Mouse (Mus musculus): ENCODE measurements around the gene Defb48. TPM values are rescaled to one million over a fixed set of nuclear protein-coding genes. Genes with fewer than 3 reads are reported as not detected.

Defb48 gene
- not detected for polyA plus RNA-seq (2017; shearing (Covaris generic))

GRCm38 (mm10) chr14:62984410-62984809 lies at the start of gene Defb48:
TSS of gene Defb48 (minus strand) at chr14:62984510.
- no peak for ATAC-seq

- ATAC-seq: no peak
Measured at GRCm38 (mm10) chr14:63020524-63021156, 36.3 kb upstream of the Defb48 start.

- no peak for ATAC-seq
Measured at GRCm38 (mm10) chr14:63014667-63015066, 30.4 kb upstream of the Defb48 start.

DNA sequence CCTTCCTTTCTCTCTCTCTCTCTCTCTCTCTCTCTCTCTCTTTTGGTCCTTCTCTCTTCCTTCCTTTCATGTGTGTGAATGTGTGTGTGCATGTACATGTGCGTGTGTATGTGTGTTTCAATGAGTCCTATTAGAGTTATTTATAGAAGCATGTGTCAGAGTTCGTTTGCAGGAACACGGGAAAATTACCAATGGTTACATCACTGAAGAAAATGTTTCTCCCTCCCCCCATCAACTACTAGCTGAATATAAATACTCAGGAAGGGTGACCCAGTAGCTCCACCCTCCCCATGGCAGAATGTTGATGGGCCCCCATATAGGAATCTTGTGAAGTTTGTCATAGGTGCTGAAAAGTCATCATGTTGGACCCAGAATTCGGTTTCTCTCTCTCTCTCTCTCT lies 28.8 kb upstream of the Defb48 start:
- no peak for ATAC-seq

DNA sequence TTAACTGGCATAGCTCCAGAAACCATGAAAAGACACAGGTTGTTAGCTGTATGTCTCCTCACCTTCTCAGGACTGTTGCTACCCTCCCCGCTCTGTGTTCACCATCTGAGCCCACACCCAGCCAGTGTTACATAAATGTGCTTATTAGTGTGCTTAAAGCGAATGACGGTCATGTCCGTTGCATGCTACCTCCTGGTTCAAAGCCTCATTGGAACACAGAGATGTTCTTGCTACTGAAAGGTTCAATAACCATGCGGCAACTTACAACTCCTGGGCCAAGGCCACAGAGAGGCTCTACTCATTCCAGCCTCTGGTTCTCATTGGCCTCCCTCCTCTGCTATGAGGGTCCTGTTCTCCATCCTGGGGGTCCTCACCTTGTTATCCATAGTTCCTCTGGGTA lies 27.2 kb upstream of the Defb48 start, which contains the start of gene Defb43:
Defb43 (plus strand) TSS at position 301 of the 400 bp plus-strand sequence.
- ATAC-seq: no peak

DNA sequence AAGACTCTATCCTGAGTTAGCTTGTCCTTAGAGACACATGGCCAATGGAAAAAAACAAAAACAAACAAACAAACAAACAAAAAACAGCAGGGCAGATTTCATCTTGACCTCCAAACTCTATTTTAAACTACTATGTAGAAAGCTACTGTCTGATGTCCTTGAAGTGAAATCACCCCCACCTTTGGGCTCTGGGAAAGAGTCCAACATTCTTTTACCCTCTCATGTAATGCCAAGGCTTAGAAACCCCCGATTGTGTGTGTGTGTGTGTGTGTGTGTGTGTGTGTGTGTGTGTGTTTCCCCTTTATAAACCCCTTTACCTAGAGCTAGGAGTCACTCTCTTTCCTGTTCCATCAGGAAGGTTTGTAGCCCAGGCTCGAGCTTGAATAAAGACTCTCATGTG lies 18.3 kb upstream of the Defb48 start:
- no peak for ATAC-seq

DNA sequence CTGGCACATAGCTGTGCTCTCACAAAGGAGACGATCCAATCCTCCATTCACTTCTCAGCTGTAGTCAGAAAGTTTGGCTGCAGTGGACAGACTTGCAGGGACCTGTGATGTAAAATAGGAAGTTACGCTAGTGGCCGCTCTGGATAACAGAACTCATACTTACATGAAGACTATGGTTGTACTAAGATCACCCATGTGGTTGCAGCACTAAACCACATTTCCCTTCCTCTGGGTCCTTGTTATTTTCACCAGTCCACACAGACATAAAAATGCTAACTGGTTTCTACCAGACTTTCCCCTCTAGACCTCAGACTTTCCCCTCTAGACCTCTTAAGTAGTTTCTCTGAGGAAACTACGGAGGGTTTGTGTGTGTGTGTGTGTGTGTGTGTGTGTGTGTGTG lies 14.7 kb upstream of the Defb48 start:
- ATAC-seq: no peak

- no peak for ATAC-seq
Measured at GRCm38 (mm10) chr14:62997777-62998176, 13.5 kb upstream of the Defb48 start, which contains the start of gene Defb47. TSS of gene Defb47 (plus strand) at chr14:62998077.

- ATAC-seq: no peak
Measured at GRCm38 (mm10) chr14:62991849-62992510, 7.7 kb upstream of the Defb48 start.

GRCm38 (mm10) chr14:62991271-62991670 lies 7.0 kb upstream of the Defb48 start:
- no peak for ATAC-seq

DNA sequence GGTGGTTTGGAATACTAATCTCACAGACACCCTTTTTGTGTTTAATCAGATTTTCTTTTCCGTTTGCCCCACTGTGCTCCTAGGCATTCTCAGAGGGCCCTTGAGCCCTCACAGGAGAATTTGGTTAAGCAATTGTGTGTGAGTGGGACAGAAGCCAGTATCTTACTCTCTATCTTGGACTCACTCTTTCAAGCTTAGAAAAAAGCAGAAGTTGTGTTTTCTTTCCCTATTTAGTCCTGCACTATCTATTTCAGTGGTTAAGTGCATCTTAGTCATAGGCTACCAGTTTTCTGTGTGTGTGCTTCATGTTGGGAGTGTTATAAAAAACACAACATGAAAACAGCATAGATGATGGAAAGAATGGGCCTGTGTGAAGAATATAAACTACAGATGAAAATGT lies 4.5 kb downstream of the Defb48 start:
- no peak for ATAC-seq

- peak; percentile 49 for ATAC-seq
Measured at GRCm38 (mm10) chr14:62975046-62975445, 9.3 kb downstream of the Defb48 start.

DNA sequence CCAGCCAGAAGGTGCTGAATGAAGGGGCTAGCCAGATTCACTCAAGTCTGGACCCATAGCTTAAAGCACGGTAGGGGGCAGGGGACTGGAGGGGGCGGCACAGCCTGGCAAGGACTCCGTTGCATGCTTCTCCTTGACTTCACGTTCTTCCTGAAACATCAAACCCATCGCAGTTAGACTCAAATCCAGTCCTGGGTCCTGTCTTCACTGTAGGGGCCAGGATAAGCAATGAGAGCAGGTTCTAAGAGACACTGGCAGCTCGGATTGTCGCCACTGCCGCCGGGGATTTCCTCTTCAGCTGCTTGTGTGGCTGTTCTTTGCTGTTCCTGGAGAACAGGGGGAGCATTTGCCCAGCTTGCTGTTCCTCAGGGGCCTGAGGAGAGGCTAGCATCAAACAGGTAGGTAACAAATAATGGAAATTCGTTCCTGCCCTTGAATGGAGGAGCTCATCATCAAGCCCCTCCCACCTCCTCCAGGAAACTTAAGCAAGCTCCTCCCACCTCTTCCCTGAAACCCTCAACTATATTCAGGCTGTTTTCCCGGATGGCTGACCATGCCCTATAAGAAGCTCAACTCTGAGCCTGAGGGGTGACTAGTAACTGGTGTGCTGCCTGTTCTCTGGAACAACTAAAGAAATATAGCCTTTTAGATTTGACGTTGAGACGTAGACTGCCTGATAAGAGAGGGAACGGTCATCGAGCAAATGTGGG lies 18.3 kb downstream of the Defb48 start:
- no peak for ATAC-seq

- no peak for ATAC-seq
Measured at GRCm38 (mm10) chr14:62965342-62965741, 19.0 kb downstream of the Defb48 start.

DNA sequence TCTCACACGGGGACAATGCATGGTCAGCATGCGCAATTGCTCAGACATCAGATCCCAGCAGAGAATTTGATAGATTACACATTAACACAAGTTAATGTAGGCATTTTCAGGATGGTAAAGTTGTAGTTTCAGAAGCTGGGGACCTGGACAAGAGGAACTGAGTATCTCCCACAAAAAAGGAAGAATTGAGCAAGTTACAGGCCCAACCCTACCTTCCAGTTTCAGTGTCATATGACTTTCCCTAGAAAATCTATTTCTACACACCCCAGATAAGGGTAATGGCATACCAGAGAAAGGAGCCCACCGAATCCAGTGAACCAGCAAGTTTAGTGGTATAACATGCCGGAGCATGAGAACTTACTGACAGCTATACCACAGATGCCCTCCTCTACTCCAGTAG lies 20.7 kb downstream of the Defb48 start:
- no peak for ATAC-seq

- ATAC-seq: no peak
Measured at GRCm38 (mm10) chr14:62956091-62956490, 28.2 kb downstream of the Defb48 start.

GRCm38 (mm10) chr14:62946794-62947193 lies 37.5 kb downstream of the Defb48 start:
- no peak for ATAC-seq

- peak; percentile 99 for ATAC-seq
Measured at GRCm38 (mm10) chr14:62940383-62941074, 43.8 kb downstream of the Defb48 start.

GRCm38 (mm10) chr14:62939435-62939834 lies 44.9 kb downstream of the Defb48 start:
- ATAC-seq: no peak

GRCm38 (mm10) chr14:62937675-62938074 lies 46.6 kb downstream of the Defb48 start:
- no peak for ATAC-seq

- no peak for ATAC-seq
Measured at GRCm38 (mm10) chr14:62936631-62937380, 47.5 kb downstream of the Defb48 start.

DNA sequence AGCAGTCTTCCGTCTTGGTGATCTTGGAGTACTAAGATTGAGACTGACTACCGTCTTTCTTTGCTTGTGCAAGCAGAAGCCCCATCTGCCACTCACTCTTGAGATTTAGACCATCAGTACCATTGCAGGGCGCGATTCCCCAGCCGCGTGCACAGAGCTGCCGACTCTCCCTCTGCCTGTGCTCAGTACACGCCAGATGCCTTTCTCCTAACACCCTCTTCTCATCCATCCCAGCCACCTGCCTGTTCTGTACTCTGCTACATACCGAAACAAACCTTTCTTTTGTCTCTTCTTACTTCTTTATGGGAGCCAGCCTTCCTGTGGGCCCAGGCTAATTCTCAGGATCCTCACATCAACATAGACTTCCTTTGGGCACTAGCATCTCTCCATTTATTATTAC lies 48.9 kb downstream of the Defb48 start:
- no peak for ATAC-seq
